Mouse (Mus musculus) stomach, embryonic 16.5 days (tissue): Measurements from ENCODE around the gene Ubash3b. TPM values are rescaled to one million over a fixed set of nuclear protein-coding genes. Genes with fewer than 3 reads are reported as not detected.

Experiments
- ATAC-seq: fragments of 200-750 bp; cut with Nextera tagmentation; 2 replicates; pipeline ENCODE4 v1.8.0; 2017; ENCODE audit warnings: moderate number of reproducible peaks, moderate TSS enrichment; ENCODE audit not compliant: insufficient read depth, low FRiP score
- H3K27ac ChIP-seq: fragments of 300-500 bp; sonication (generic); 2 replicates; pipeline ENCODE4 v1.5.1; 2014; ENCODE audit warnings: low read length
- H3K27me3 ChIP-seq: fragments of 300-500 bp; sonication (generic); 2 replicates; pipeline ENCODE4 v1.6.1; 2014; ENCODE audit warnings: low read length, control low read depth, mixed read lengths; ENCODE audit not compliant: control insufficient read depth, insufficient read depth
- H3K36me3 ChIP-seq: fragments of 300-500 bp; sonication (generic); 2 replicates; pipeline ENCODE4 v1.6.1; 2014; ENCODE audit warnings: low read length; ENCODE audit not compliant: control insufficient read depth, insufficient read depth
- H3K4me1 ChIP-seq: fragments of 300-500 bp; sonication (generic); 2 replicates; pipeline ENCODE4 v1.6.1; 2014; ENCODE audit warnings: low read length, control low read depth, mixed read lengths; ENCODE audit not compliant: control insufficient read depth, insufficient read depth
- H3K4me2 ChIP-seq: fragments of 300-500 bp; sonication (generic); 2 replicates; pipeline ENCODE4 v1.6.1; 2014; ENCODE audit warnings: low read depth, low read length, mixed read lengths
- H3K4me3 ChIP-seq: fragments of 300-500 bp; sonication (generic); replicated peaks from 2 replicates; pipeline ENCODE4 v1.5.1; 2014; ENCODE audit warnings: mild to moderate bottlenecking, low read length
- H3K9ac ChIP-seq: fragments of 300-500 bp; sonication (generic); 2 replicates; pipeline ENCODE4 v1.6.1; 2014; ENCODE audit warnings: low read length
- H3K9me3 ChIP-seq: fragments of 300-500 bp; sonication (generic); replicated peaks from 2 replicates; pipeline ENCODE4 v1.6.1; 2016; ENCODE audit warnings: low read length, control low read depth; ENCODE audit not compliant: control insufficient read depth
- WGBS: fragments of 180-500 bp; shearing (Covaris S2); extraction: QIAGEN DNeasy Blood & Tissue Kit; methylation state at CpG from one replicate; pipeline ENCODE4 v1.1.7; 2014; 5-methylcytosine and 5-hydroxymethylcytosine counted together
- polyA plus RNA-seq: library from polyadenylated mRNA; unstranded; fragments of >200 nt; fragmentation: Nextera tagmentation; extraction: Ambion mirVana; gene quantifications from 2 replicates; pipeline ENCODE4 v1.2.1, GENCODE M21; 2015

The Ubash3b gene
- 2.2 and 3.0 TPM in 2 replicates for polyA plus RNA-seq

DNA sequence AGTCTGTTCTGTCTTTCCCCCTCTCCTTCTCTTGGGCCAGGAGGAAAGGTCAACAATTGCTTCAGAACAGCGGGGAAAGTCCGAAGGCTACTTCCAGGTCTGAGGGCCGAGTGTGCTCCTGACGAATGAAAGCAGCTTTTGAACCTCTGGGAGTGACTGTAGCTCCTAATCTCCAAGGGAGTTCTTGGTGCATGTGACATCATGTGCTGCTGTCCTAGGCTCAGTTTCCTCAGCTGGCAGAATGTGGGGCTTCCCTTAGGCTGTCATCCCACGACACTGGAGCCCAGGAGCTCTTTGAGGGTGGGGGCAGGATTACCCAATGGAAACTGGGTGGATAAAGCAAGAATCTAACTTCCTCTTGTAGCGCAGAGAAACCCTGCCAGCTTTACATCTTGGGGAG is at the start of gene Ubash3b:
Gene Ubash3b (minus strand): TSS at position 285 of the 400 bp plus-strand sequence.
- no peak within 1 kb of the TSS for H3K27ac ChIP-seq
- 74% methylated on average over 6 of the region's 6 CpGs for WGBS
- no peak within 1 kb of the TSS for H3K9ac ChIP-seq
- H3K36me3 ChIP-seq: no peaks in the 10 kb centered on the region
- no peak within 1 kb of the TSS for H3K4me2 ChIP-seq
- H3K4me1 ChIP-seq: peaks cover 3% of the 10 kb centered on the region; the same call in 1 of the 2 replicates
- no peak within 1 kb of the TSS for H3K4me3 ChIP-seq
- peaks cover 5% of the 10 kb centered on the region; the same call in 1 of the 2 replicates for H3K27me3 ChIP-seq
- no peaks in the 10 kb centered on the region for H3K9me3 ChIP-seq
- ATAC-seq: no peak

DNA sequence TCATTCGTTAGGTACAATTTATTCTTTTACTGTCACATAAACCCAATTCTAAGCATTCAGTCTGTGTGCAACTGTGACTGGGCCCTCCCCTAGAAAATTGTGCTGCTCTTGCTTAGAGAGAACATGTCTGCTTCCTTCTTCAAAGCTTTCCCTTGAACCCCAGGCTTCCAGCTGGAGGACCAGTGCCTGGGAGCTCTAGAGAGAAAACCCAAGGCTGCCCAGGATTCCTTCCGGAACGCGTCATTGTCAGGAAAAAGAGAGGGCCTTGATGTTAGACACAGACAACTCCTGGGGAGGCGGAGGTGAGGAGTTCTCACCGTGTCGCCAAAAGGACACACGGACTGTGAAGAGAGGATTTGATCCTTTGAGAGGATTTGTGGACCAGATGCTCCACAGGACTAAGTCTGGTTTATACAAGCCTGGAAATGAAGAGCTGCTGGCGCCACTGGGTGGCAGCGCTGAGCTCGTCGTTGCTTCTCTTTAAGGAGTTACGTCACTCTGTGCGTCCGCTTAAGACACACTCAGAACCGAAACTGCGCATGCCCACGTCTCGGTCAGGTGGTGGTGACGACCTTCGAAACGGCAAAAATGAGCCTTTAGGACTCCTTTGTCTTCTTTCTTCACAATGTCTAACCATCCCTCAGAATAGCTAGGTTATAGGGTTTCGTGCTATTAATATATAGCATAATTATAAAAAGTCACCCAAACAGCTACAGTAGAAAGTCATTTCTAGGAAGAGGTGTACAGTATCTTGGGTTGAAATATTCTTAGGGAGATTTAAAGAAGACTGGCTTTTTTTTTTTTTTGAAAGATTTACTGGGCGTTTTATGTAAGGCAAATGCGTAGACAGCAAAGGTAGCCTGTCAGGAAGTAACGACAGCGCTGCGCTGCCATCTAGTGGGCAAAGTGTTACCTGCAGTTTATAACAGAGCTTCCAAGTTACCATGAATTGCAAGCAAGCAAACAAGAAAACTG is 45.9 kb upstream of the Ubash3b start:
- Histone ChIP-seq H3K27me3 (no peaks in the 10 kb centered on the region), H3K9me3 (no peaks in the 10 kb centered on the region), H3K4me3 (peak overlapping the region; percentile 42), H3K36me3 (no peaks in the 10 kb centered on the region), H3K9ac (peak overlapping the region; percentile 67), H3K4me1 (peaks cover 11% of the 10 kb centered on the region), H3K27ac (peak overlapping the region; percentile 91), H3K4me2 (peak overlapping the region; percentile 58)
- peak; percentile 92 for ATAC-seq
- 7% methylated on average over 28 of the region's 28 CpGs for WGBS

GRCm38 (mm10) chr9:41206717-41207116 is 45.2 kb upstream of the Ubash3b start:
- H3K27ac ChIP-seq: no peak overlapping the region
- ATAC-seq: no peak
- H3K27me3 ChIP-seq: no peaks in the 10 kb centered on the region
- H3K4me2 ChIP-seq: no peak overlapping the region
- no peak overlapping the region for H3K4me3 ChIP-seq
- no peaks in the 10 kb centered on the region for H3K9me3 ChIP-seq
- H3K9ac ChIP-seq: no peak overlapping the region
- peaks cover 5% of the 10 kb centered on the region; the same call in 1 of the 2 replicates for H3K4me1 ChIP-seq
- no peaks in the 10 kb centered on the region for H3K36me3 ChIP-seq
- WGBS: 85% methylated on average over 12 of the region's 12 CpGs

DNA sequence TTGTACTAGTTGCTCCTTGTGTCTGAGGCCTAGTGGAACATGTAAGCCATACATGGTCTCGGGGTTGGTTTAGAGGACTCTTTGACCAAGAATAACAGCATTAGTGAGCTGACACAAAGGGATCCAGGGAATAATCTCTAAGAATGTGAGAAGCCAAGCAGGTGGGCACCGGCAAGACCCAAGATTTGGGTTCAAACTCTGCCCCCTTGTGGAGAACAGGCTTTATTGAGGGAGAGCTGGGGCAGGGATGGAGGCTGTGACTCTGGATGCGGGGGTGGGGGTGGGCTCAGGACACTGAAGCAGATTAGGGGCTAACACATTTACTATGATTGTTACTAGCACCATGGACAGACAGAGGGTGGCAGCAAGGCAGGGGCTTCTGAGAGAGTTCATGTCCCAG is 43.8 kb upstream of the Ubash3b start:
- 58% methylated on average over 3 of the region's 3 CpGs for WGBS
- H3K9me3 ChIP-seq: no peaks in the 10 kb centered on the region

GRCm38 (mm10) chr9:41199456-41200252 is 38.2 kb upstream of the Ubash3b start:
- no peak overlapping the region for H3K9ac ChIP-seq
- no peak for ATAC-seq
- H3K27me3 ChIP-seq: no peaks in the 10 kb centered on the region
- H3K36me3 ChIP-seq: no peaks in the 10 kb centered on the region
- H3K4me2 ChIP-seq: no peak overlapping the region
- H3K4me3 ChIP-seq: no peak overlapping the region
- H3K9me3 ChIP-seq: no peaks in the 10 kb centered on the region
- 80% methylated on average over 22 of the region's 22 CpGs for WGBS
- no peak overlapping the region for H3K27ac ChIP-seq
- H3K4me1 ChIP-seq: no peaks in the 10 kb centered on the region

More for the DNA sequence above, 43.8 kb upstream of the Ubash3b start:
- Histone ChIP-seq H3K27ac (no peak overlapping the region), H3K27me3 (no peaks in the 10 kb centered on the region), H3K36me3 (no peaks in the 10 kb centered on the region), H3K9ac (no peak overlapping the region), H3K4me3 (no peak overlapping the region), H3K4me2 (no peak overlapping the region), H3K4me1 (peaks cover 2% of the 10 kb centered on the region; the same call in 1 of the 2 replicates)
- no peak for ATAC-seq

GRCm38 (mm10) chr9:41198501-41199265 is 37.2 kb upstream of the Ubash3b start:
- 70% methylated on average over 12 of the region's 12 CpGs for WGBS

GRCm38 (mm10) chr9:41195742-41196311 is 34.3 kb upstream of the Ubash3b start:
- Histone ChIP-seq H3K4me3 (no peak overlapping the region), H3K9me3 (no peaks in the 10 kb centered on the region), H3K36me3 (no peaks in the 10 kb centered on the region), H3K27me3 (no peaks in the 10 kb centered on the region), H3K27ac (no peak overlapping the region), H3K4me1 (no peaks in the 10 kb centered on the region), H3K4me2 (no peak overlapping the region), H3K9ac (no peak overlapping the region)
- 79% methylated on average over 10 of the region's 10 CpGs for WGBS
- no peak for ATAC-seq

More at GRCm38 (mm10) chr9:41198501-41199265, 37.2 kb upstream of the Ubash3b start:
- no peak overlapping the region for H3K9ac ChIP-seq
- H3K4me1 ChIP-seq: no peaks in the 10 kb centered on the region
- no peaks in the 10 kb centered on the region for H3K36me3 ChIP-seq
- ATAC-seq: no peak
- H3K4me2 ChIP-seq: no peak overlapping the region
- H3K4me3 ChIP-seq: no peak overlapping the region
- no peaks in the 10 kb centered on the region for H3K9me3 ChIP-seq
- H3K27ac ChIP-seq: no peak overlapping the region
- no peaks in the 10 kb centered on the region for H3K27me3 ChIP-seq

- H3K36me3 ChIP-seq: no peaks in the 10 kb centered on the region
- 68% methylated on average over 9 of the region's 9 CpGs for WGBS
- no peak overlapping the region for H3K4me3 ChIP-seq
- no peak overlapping the region for H3K4me2 ChIP-seq
- no peaks in the 10 kb centered on the region for H3K9me3 ChIP-seq
- no peaks in the 10 kb centered on the region for H3K4me1 ChIP-seq
- ATAC-seq: no peak
- no peak overlapping the region for H3K27ac ChIP-seq
- no peaks in the 10 kb centered on the region for H3K27me3 ChIP-seq
- no peak overlapping the region for H3K9ac ChIP-seq
Observed at GRCm38 (mm10) chr9:41191651-41192210, 30.2 kb upstream of the Ubash3b start.
